Mouse (Mus musculus): Measurements from ENCODE around the gene Plk5. TPM values are rescaled to one million over a fixed set of nuclear protein-coding genes. Genes with fewer than 3 reads are reported as not detected.
"Not testable (repeated sequence)": the region's sequence is repeated elsewhere in the genome, so short reads cannot be mapped to it uniquely, and the experiment has no call there.

The Plk5 gene
- polyA plus RNA-seq, 1 experiment from 2014 or later = 0.22 TPM

DNA sequence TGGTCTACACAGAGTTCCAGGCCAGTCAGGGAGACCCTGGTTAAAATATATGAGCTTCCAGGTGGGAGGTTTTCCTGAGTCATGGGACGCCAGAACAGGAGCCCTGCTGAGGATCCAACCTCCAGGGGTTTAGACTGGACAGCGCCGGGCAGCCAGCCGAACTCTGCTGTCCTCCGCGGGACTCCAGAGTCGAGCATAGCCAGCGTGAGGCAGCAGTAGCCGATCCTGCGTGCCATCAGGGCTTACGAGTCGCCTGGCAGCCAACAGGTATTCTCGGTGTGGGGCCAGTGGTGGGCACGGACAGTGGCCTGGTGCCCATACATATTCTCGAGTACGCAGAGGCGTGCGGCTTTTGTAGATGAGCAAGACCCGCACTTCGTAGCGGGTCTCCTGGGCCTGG lies 15.2 kb upstream of the Plk5 start:
- no peaks in the 10 kb centered on the region for H3K36me3 ChIP-seq (ENCODE audit: control insufficient read depth, insufficient read depth, low read length)
- H3K9me3 ChIP-seq (ENCODE audit: control insufficient read depth, low read length) = no peaks in the 10 kb centered on the region
- no peak overlapping the region for H3K9ac ChIP-seq (ENCODE audit: low read length)
- DNase-seq (ENCODE audit: low spot score) = peak; percentile 58
- no peak overlapping the region for H3K27ac ChIP-seq (ENCODE audit: low read depth)
- no peak overlapping the region for H3K4me3 ChIP-seq (ENCODE audit: low read depth, low read length)
- peaks cover 59% of the 10 kb centered on the region for H3K27me3 ChIP-seq (replicated peaks; ENCODE audit: control insufficient read depth, insufficient read depth, low read length)
- 21% methylated on average over 21 of the region's 21 CpGs for WGBS
- no peak overlapping the region for H3K4me2 ChIP-seq (ENCODE audit: low read length)
- no peak for ATAC-seq (replicated peaks; ENCODE audit: low FRiP score, low TSS enrichment, low read depth)
- peaks cover 31% of the 10 kb centered on the region for H3K4me1 ChIP-seq (replicated peaks; ENCODE audit: control insufficient read depth, insufficient read depth, low read length)

DNA sequence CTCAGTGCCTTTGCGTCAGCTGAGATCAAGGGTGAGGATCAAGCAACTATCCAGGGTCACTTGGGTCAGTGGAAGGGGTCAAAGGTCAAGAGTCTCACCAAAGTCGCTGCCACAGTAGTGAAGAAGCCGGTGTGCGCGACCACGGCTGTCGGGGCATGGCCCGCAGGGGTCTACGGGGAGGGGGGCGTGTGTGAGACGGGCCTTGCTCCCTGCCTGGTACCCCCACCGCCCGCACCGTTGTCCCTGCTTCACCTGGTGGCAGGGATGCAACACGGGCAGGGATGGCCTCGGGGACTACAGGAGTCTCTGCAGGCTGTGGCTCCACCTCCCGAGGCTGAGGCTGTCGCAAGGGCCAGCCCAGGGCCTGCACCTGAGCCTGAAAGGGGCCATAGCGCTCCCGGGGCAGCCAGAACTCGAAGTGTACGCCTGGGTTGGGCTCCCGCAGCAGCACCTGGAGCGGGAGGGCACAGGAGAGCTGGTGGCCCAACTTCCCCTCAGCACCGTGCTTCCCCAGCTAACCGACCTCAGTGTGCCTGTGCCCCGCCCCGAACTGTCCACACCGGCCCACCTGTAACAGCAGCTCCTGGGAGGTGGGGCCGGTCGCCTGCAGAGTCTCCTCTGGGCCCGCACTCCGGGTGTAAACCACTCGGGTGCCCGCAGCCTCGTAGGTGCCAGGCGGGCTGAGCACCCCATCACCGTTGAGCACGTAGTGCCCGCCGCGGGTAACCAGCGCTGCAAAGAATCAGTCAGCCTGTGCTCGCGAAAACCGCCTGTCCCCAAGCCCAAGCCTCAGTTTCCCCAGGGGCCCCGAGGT lies 14.6 kb upstream of the Plk5 start:
- ATAC-seq (replicated peaks; ENCODE audit: low FRiP score, low TSS enrichment, low read depth) = no peak
- Histone ChIP-seq H3K36me3 (ENCODE audit: control insufficient read depth, insufficient read depth, low read length) (no peaks in the 10 kb centered on the region), H3K9ac (ENCODE audit: low read length) (0 out of 2 replicates have a peak overlapping the region, but pooled peaks have one; percentile 13), H3K9me3 (ENCODE audit: control insufficient read depth, low read length) (no peaks in the 10 kb centered on the region), H3K4me2 (ENCODE audit: low read length) (peak overlapping the region; percentile 57), H3K4me3 (ENCODE audit: low read depth, low read length) (peak overlapping the region; percentile 30), H3K4me1 (replicated peaks; ENCODE audit: control insufficient read depth, insufficient read depth, low read length) (peaks cover 31% of the 10 kb centered on the region), H3K27me3 (replicated peaks; ENCODE audit: control insufficient read depth, insufficient read depth, low read length) (peaks cover 64% of the 10 kb centered on the region), H3K27ac (ENCODE audit: low read depth) (no peak overlapping the region)
- peak; percentile 66 for DNase-seq (ENCODE audit: low spot score)
- 5% methylated on average over 44 of the region's 47 CpGs for WGBS

DNA sequence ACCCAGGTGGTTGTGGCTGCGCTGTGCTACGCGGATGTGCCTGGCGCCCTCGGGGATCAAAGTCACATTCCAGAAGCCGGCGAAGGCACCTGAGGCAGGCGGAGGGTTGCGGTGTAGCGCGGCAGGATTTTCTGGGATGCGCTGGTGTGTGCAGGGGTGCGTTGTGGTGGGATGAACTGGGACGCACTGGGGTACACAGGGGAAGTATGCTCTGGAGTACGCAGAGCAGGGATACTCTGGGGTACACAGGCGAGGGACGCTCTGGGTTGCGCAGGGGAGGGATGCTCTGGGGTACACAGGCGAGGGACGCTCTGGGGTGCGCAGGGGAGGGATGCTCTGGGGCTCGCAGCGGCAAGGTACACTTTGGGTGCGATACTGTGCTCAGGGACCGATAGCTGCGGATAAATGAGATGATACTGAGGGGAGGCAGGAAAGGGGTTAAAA lies 13.9 kb upstream of the Plk5 start:
- Histone ChIP-seq H3K9me3 (ENCODE audit: control insufficient read depth, low read length) (no peaks in the 10 kb centered on the region), H3K27me3 (replicated peaks; ENCODE audit: control insufficient read depth, insufficient read depth, low read length) (peaks cover 69% of the 10 kb centered on the region), H3K36me3 (ENCODE audit: control insufficient read depth, insufficient read depth, low read length) (no peaks in the 10 kb centered on the region), H3K9ac (ENCODE audit: low read length) (no peak overlapping the region), H3K4me1 (replicated peaks; ENCODE audit: control insufficient read depth, insufficient read depth, low read length) (peaks cover 32% of the 10 kb centered on the region), H3K4me2 (ENCODE audit: low read length) (peak overlapping the region; percentile 57), H3K4me3 (ENCODE audit: low read depth, low read length) (peak overlapping the region; percentile 30), H3K27ac (ENCODE audit: low read depth) (no peak overlapping the region)
- peak; percentile 55 for DNase-seq (ENCODE audit: low spot score)
- 3% methylated on average over 26 of the region's 26 CpGs for WGBS
- ATAC-seq (replicated peaks; ENCODE audit: low FRiP score, low TSS enrichment, low read depth) = no peak

DNA sequence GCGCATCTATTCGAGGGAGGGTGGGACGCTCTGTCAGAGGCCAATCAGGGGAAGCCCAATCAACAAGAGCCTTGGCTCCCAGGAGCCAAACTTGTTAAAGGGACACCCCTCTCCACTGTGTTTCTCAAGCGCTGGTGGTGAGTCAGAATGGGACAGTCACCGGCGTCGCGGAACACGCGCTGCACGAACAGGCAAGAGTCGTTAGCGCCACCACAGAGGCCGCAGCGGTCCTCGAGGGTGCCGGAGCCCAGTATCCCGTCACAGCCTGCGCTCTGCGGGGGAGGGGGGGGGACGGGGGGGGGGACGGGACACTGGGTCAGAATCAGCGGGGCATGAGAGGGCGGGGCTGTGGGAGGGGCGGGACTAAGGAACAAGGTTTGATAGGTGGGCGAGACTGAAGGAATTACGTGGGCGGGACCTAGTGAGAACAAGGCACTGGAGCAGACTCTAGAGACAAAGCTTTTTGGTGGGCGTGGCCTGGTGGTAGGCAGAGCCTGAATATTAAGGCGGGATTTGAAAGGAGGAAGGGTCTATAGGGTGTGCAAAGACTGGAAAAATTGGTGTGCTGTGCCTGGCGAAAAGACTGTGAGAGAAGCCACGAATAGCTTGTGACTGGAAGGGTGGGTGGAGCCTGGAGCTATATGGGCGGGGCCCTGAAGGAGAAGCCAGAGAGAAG lies 13.4 kb upstream of the Plk5 start:
- Histone ChIP-seq H3K27ac (ENCODE audit: low read depth) (no peak overlapping the region), H3K4me3 (ENCODE audit: low read depth, low read length) (peak overlapping the region; percentile 30), H3K4me2 (ENCODE audit: low read length) (peak overlapping the region; percentile 57), H3K9ac (ENCODE audit: low read length) (no peak overlapping the region), H3K9me3 (ENCODE audit: control insufficient read depth, low read length) (no peaks in the 10 kb centered on the region), H3K27me3 (replicated peaks; ENCODE audit: control insufficient read depth, insufficient read depth, low read length) (peaks cover 75% of the 10 kb centered on the region), H3K4me1 (replicated peaks; ENCODE audit: control insufficient read depth, insufficient read depth, low read length) (peaks cover 37% of the 10 kb centered on the region), H3K36me3 (ENCODE audit: control insufficient read depth, insufficient read depth, low read length) (no peaks in the 10 kb centered on the region)
- DNase-seq (ENCODE audit: low spot score) (peak; percentile 80), ATAC-seq (replicated peaks; ENCODE audit: low FRiP score, low TSS enrichment, low read depth) (peak; percentile 54)
- WGBS = under 1% methylated on average over 33 of the region's 33 CpGs

DNA sequence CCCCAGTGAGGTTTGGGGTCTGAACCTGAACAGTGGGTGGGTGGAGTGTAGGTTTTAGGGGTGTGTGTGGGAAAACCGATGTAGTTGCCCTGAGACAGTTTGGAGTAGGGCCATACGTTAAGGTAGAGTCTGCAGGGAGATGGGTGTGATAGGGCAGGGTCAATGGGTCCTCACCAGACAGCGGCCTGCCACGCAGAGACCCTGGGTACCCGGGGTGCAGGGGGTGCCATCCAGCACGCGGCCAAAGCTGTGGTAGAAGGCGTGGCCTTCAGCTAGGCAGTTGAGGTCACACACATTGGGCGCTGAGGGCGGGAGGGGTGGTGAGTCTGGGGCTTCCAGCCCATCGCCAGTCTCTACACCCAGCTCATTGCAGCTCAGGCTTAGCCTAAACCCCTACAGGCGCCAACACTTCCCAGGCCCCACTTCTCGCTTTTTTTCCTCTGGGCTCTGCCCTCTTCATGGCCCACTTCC lies 12.8 kb upstream of the Plk5 start:
- no peak overlapping the region for H3K27ac ChIP-seq (ENCODE audit: low read depth)
- ATAC-seq (replicated peaks; ENCODE audit: low FRiP score, low TSS enrichment, low read depth) = peak; percentile 9
- WGBS = 31% methylated on average over 12 of the region's 13 CpGs

DNA sequence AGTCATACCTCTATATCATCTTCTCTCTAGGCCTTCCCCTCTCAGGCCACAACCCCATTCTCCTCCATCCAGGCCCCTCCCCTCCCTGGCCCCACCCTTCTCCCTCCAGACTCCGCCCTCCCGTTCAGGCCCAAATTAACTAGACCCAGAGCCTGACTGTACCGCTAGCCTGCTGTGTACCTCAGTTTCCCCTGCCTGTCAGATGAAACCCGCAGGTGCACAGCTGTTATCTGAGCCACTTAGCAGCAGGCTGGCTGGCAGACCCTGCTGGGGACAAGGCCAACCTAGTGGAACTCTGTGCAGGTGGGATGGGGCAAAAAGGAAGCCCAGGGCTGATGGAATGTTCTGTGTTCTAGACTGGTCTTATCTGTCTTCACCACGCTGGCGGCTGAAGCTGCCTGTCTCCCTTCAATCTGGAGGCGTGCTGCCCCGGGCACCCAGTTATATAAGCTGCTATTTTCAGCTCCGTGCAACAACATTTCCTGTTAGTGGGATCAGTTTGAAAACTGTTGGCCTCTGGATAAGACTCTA lies 12.1 kb upstream of the Plk5 start:
- Histone ChIP-seq H3K27me3 (replicated peaks; ENCODE audit: control insufficient read depth, insufficient read depth, low read length) (peaks cover 88% of the 10 kb centered on the region), H3K9ac (ENCODE audit: low read length) (no peak overlapping the region), H3K9me3 (ENCODE audit: control insufficient read depth, low read length) (no peaks in the 10 kb centered on the region), H3K4me1 (replicated peaks; ENCODE audit: control insufficient read depth, insufficient read depth, low read length) (peaks cover 47% of the 10 kb centered on the region), H3K4me2 (ENCODE audit: low read length) (no peak overlapping the region), H3K36me3 (ENCODE audit: control insufficient read depth, insufficient read depth, low read length) (no peaks in the 10 kb centered on the region), H3K27ac (ENCODE audit: low read depth) (no peak overlapping the region), H3K4me3 (ENCODE audit: low read depth, low read length) (no peak overlapping the region)
- ATAC-seq (replicated peaks; ENCODE audit: low FRiP score, low TSS enrichment, low read depth) (no peak), DNase-seq (ENCODE audit: low spot score) (peak; percentile 62)
- 35% methylated on average over 9 of the region's 9 CpGs for WGBS

More for the DNA sequence above, 12.8 kb upstream of the Plk5 start:
- DNase-seq (ENCODE audit: low spot score) = no peak
- H3K4me2 ChIP-seq (ENCODE audit: low read length) = peak overlapping the region; percentile 57
- H3K27me3 ChIP-seq (replicated peaks; ENCODE audit: control insufficient read depth, insufficient read depth, low read length) = peaks cover 80% of the 10 kb centered on the region
- no peaks in the 10 kb centered on the region for H3K36me3 ChIP-seq (ENCODE audit: control insufficient read depth, insufficient read depth, low read length)
- no peaks in the 10 kb centered on the region for H3K9me3 ChIP-seq (ENCODE audit: control insufficient read depth, low read length)
- no peak overlapping the region for H3K9ac ChIP-seq (ENCODE audit: low read length)
- 0 out of 2 replicates have a peak overlapping the region, but pooled peaks have one; percentile 30 for H3K4me3 ChIP-seq (ENCODE audit: low read depth, low read length)
- H3K4me1 ChIP-seq (replicated peaks; ENCODE audit: control insufficient read depth, insufficient read depth, low read length) = peaks cover 42% of the 10 kb centered on the region

DNA sequence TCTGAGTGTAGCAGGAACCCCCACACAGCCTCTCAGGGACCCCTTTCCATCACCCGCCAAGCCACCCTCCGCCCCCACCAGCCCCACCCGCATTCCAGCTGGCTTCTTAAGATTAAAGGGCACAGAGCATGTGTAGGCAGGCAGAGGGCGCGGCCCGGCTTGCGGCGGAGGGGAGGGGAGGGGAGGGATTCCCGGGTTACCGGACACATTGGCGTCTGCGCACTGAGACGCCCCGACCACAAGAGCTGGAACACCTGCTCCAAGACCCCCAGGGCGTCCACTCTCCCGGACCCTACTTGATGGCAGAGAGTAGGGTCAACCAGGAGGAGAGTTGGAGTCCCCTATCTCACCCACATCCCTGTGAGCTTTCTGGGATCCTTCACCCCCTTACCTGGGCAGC lies 11.1 kb upstream of the Plk5 start:
- peaks cover 95% of the 10 kb centered on the region for H3K27me3 ChIP-seq (replicated peaks; ENCODE audit: control insufficient read depth, insufficient read depth, low read length)
- peak overlapping the region; percentile 24 for H3K4me2 ChIP-seq (ENCODE audit: low read length)
- H3K9me3 ChIP-seq (ENCODE audit: control insufficient read depth, low read length) = no peaks in the 10 kb centered on the region
- no peak overlapping the region for H3K27ac ChIP-seq (ENCODE audit: low read depth)
- ATAC-seq (replicated peaks; ENCODE audit: low FRiP score, low TSS enrichment, low read depth) = no peak
- peaks cover 48% of the 10 kb centered on the region for H3K4me1 ChIP-seq (replicated peaks; ENCODE audit: control insufficient read depth, insufficient read depth, low read length)
- no peak for DNase-seq (ENCODE audit: low spot score)
- no peak overlapping the region for H3K4me3 ChIP-seq (ENCODE audit: low read depth, low read length)
- no peaks in the 10 kb centered on the region for H3K36me3 ChIP-seq (ENCODE audit: control insufficient read depth, insufficient read depth, low read length)
- WGBS = under 1% methylated on average over 16 of the region's 16 CpGs
- no peak overlapping the region for H3K9ac ChIP-seq (ENCODE audit: low read length)

DNA sequence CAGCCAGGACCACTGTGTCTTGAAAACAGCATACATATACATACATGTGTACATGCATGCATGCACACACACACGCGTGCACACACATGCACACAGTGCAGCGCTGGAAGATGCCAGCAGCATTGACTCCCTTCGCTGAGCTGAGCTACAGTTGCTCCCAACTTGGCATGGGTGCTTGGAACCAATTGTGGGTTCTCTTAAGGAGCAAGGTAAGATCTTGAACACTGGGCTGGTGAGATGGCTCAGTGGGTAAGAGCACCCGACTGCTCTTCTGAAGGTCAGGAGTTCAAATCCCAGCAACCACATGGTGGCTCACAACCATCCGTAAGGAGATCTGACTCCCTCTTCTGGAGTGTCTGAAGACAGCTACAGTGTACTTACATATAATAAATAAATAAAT lies 10.3 kb upstream of the Plk5 start:
- Histone ChIP-seq H3K4me1 (replicated peaks; ENCODE audit: control insufficient read depth, insufficient read depth, low read length) (peaks cover 45% of the 10 kb centered on the region), H3K27me3 (replicated peaks; ENCODE audit: control insufficient read depth, insufficient read depth, low read length) (peaks cover 93% of the 10 kb centered on the region)
- not testable (repeated sequence) for H3K4me2 ChIP-seq (ENCODE audit: low read length); DNase-seq (ENCODE audit: low spot score); H3K4me3 ChIP-seq (ENCODE audit: low read depth, low read length); H3K9me3 ChIP-seq (ENCODE audit: control insufficient read depth, low read length); ATAC-seq (replicated peaks; ENCODE audit: low FRiP score, low TSS enrichment, low read depth); H3K9ac ChIP-seq (ENCODE audit: low read length); H3K36me3 ChIP-seq (ENCODE audit: control insufficient read depth, insufficient read depth, low read length); H3K27ac ChIP-seq (ENCODE audit: low read depth)
- WGBS = 86% methylated on average over 5 of the region's 6 CpGs
